Comparison of ENCODE assay signal across 8 mouse cellular contexts in genomic region chr1:72877892-72878291, GRCm38 (mm10). TPM values are rescaled to one million over a fixed set of nuclear protein-coding genes. Genes with fewer than 3 reads are reported as not detected.
DNase-seq lines count a peak whose midpoint lies in the region; ATAC-seq and TF ChIP-seq lines count a peak whose summit lies in the region.

No protein-coding gene starts in this region.

- peak; percentile 53 for DNase-seq in gastrocnemius, postnatal 14 days
- DNase-seq in gastrocnemius, postnatal 10 days, result no peak
- peak; percentile 89 for DNase-seq in brain, adult 2 months (ENCODE audit: low read depth, low spot score)
- DNase-seq in forebrain, embryonic 14.5 days (ENCODE audit: low spot score), result peak; percentile 73
- peak; percentile 84 for DNase-seq in limb, embryonic 14.5 days (ENCODE audit: low spot score)
- DNase-seq in thymus, adult 2 months, result no peak

- ATAC-seq in forebrain, embryonic 14.5 days, result no peak
- ATAC-seq in hindbrain, embryonic 16.5 days, result peak; percentile 66
- no peak for ATAC-seq in limb, embryonic 14.5 days (ENCODE audit: low FRiP score, low read depth)

- 0 out of 2 replicates have a peak, but pooled peaks have one; percentile 12 for TF ChIP-seq CTCF in olfactory bulb, adult 2 months (IDR thresholded peaks at IDR 0.05; ENCODE audit: insufficient read depth, low read depth, low read length)
- TF ChIP-seq CTCF in thymus, adult 2 months (IDR thresholded peaks at IDR 0.05; ENCODE audit: borderline replicate concordance, control insufficient read depth, extremely low read depth, insufficient read depth, low read length, poor library complexity), result no peak

- no peaks in the 10 kb centered on the region for H3K9me3 ChIP-seq in forebrain, embryonic 14.5 days (replicated peaks; ENCODE audit: control insufficient read depth, low read length)
- H3K9me3 ChIP-seq in hindbrain, embryonic 16.5 days (ENCODE audit: control insufficient read depth, low read length), result no peaks in the 10 kb centered on the region
- no peaks in the 10 kb centered on the region for H3K9me3 ChIP-seq in limb, embryonic 14.5 days (ENCODE audit: control insufficient read depth, low read length)

- H3K36me3 ChIP-seq in forebrain, embryonic 14.5 days (ENCODE audit: control insufficient read depth, insufficient read depth, low read length), result no peaks in the 10 kb centered on the region
- no peaks in the 10 kb centered on the region for H3K36me3 ChIP-seq in hindbrain, embryonic 16.5 days (ENCODE audit: control insufficient read depth, insufficient read depth, low read length)
- no peaks in the 10 kb centered on the region for H3K36me3 ChIP-seq in limb, embryonic 14.5 days (ENCODE audit: control insufficient read depth, insufficient read depth, low read length)
- no peaks in the 10 kb centered on the region for H3K36me3 ChIP-seq in thymus, adult 2 months (ENCODE audit: control insufficient read depth, insufficient read depth, low read length)

- 9% methylated on average over 3 of the region's 3 CpGs for WGBS in forebrain, embryonic 14.5 days
- 6% methylated on average over 3 of the region's 3 CpGs for WGBS in hindbrain, embryonic 16.5 days
- 0% methylated on average over 3 of the region's 3 CpGs for WGBS in limb, embryonic 14.5 days
- 0% methylated on average over 3 of the region's 3 CpGs for WGBS in olfactory bulb, adult 2 months
- WGBS in thymus, adult 2 months, result 8% methylated on average over 3 of the region's 3 CpGs

- no peak overlapping the region; the same call in 1 of the 2 replicates for H3K4me2 ChIP-seq in forebrain, embryonic 14.5 days (ENCODE audit: low read length)
- H3K4me2 ChIP-seq in hindbrain, embryonic 16.5 days (ENCODE audit: low read length), result peak overlapping the region; percentile 44
- H3K4me2 ChIP-seq in limb, embryonic 14.5 days (replicated peaks; ENCODE audit: low read depth, low read length, severe bottlenecking), result peak overlapping the region; percentile 36

- H3K27ac ChIP-seq in forebrain, embryonic 14.5 days (ENCODE audit: low read depth, low read length), result no peak overlapping the region
- no peak overlapping the region; the same call in 1 of the 2 replicates for H3K27ac ChIP-seq in hindbrain, embryonic 16.5 days (ENCODE audit: low read depth, low read length)
- no peak overlapping the region for H3K27ac ChIP-seq in limb, embryonic 14.5 days (replicated peaks; ENCODE audit: low read depth, low read length)
- no peak overlapping the region; the same call in 1 of the 2 replicates for H3K27ac ChIP-seq in olfactory bulb, adult 2 months (ENCODE audit: insufficient read depth, low read depth, low read length)
- no peak overlapping the region for H3K27ac ChIP-seq in thymus, adult 2 months (ENCODE audit: control insufficient read depth, insufficient read depth, low read length)

- H3K4me3 ChIP-seq in forebrain, embryonic 14.5 days (ENCODE audit: low read depth, low read length), result no peak overlapping the region
- 0 out of 2 replicates have a peak overlapping the region, but pooled peaks have one; percentile 11 for H3K4me3 ChIP-seq in hindbrain, embryonic 16.5 days (ENCODE audit: low read length)
- H3K4me3 ChIP-seq in limb, embryonic 14.5 days (replicated peaks; ENCODE audit: low read length), result no peak overlapping the region
- H3K4me3 ChIP-seq in olfactory bulb, adult 2 months (ENCODE audit: insufficient read depth, low read depth, low read length), result no peak overlapping the region
- no peak overlapping the region for H3K4me3 ChIP-seq in thymus, adult 2 months (ENCODE audit: control insufficient read depth, insufficient read depth, low read length)

- intact Hi-C loops in gastrocnemius, postnatal 14 days (cut with DNase I; ENCODE audit: low total_unique reads), result loop anchor here (5.0 kb wide), 2 partner anchors 394 to 739 kb away; no protein-coding TSS in a partner anchor

- peaks cover 19% of the 10 kb centered on the region for H3K4me1 ChIP-seq in forebrain, embryonic 14.5 days (ENCODE audit: control insufficient read depth, insufficient read depth, low read length)
- peaks cover 15% of the 10 kb centered on the region for H3K4me1 ChIP-seq in hindbrain, embryonic 16.5 days (ENCODE audit: control insufficient read depth, insufficient read depth, low read depth, low read length)
- H3K4me1 ChIP-seq in limb, embryonic 14.5 days (ENCODE audit: control insufficient read depth, insufficient read depth, low read length), result peaks cover 22% of the 10 kb centered on the region; the same call in 1 of the 2 replicates
- H3K4me1 ChIP-seq in olfactory bulb, adult 2 months (ENCODE audit: control insufficient read depth, insufficient read depth, low read length), result peaks cover 23% of the 10 kb centered on the region
- H3K4me1 ChIP-seq in thymus, adult 2 months (replicated peaks; ENCODE audit: control insufficient read depth, insufficient read depth, low read length), result no peaks in the 10 kb centered on the region

- H3K27me3 ChIP-seq in forebrain, embryonic 14.5 days (replicated peaks; ENCODE audit: control insufficient read depth, insufficient read depth, low read length), result no peaks in the 10 kb centered on the region
- H3K27me3 ChIP-seq in hindbrain, embryonic 16.5 days (replicated peaks; ENCODE audit: control insufficient read depth, insufficient read depth, low read length), result no peaks in the 10 kb centered on the region
- no peaks in the 10 kb centered on the region for H3K27me3 ChIP-seq in limb, embryonic 14.5 days (ENCODE audit: control insufficient read depth, insufficient read depth, low read length)
- H3K27me3 ChIP-seq in thymus, adult 2 months (ENCODE audit: control insufficient read depth, insufficient read depth, low read length), result peaks cover 7% of the 10 kb centered on the region; the same call in 1 of the 2 replicates

- H3K9ac ChIP-seq in forebrain, embryonic 14.5 days (ENCODE audit: low read length), result no peak overlapping the region; the same call in 1 of the 2 replicates
- peak overlapping the region; percentile 24; the same call in 1 of the 2 replicates for H3K9ac ChIP-seq in hindbrain, embryonic 16.5 days (ENCODE audit: low read depth, low read length)
- no peak overlapping the region for H3K9ac ChIP-seq in limb, embryonic 14.5 days (ENCODE audit: low read depth, low read length, severe bottlenecking)

- no peak for TF ChIP-seq POLR2A in limb, embryonic 14.5 days (IDR thresholded peaks at IDR 0.05; ENCODE audit: borderline replicate concordance, extremely low read depth, insufficient read depth, insufficient read length)
- TF ChIP-seq POLR2A in olfactory bulb, adult 2 months (IDR thresholded peaks at IDR 0.05; ENCODE audit: insufficient read depth, low read depth, low read length), result no peak
- no peak for TF ChIP-seq POLR2A in thymus, adult 2 months (IDR thresholded peaks at IDR 0.05; ENCODE audit: control insufficient read depth, extremely low read depth, insufficient read depth, low read length, poor library complexity)

RNA-seq across cellular contexts. Expression of gene Igfbp5, which starts 3.2 kb away (rescaled TPM):
- total RNA-seq in gastrocnemius, postnatal 14 days (2021), result 100 to 1,000 TPM; 254 to 324 TPM
- total RNA-seq in gastrocnemius, postnatal 10 days (2021), result 100 to 1,000 TPM; 306 to 338 TPM
- polyA plus RNA-seq in forebrain, embryonic 14.5 days (2014; fragmentation: Nextera tagmentation; extraction: Ambion mirVana), result 17.9 and 19.7 TPM in 2 replicates
- 51.9 and 65.1 TPM in 2 replicates for polyA plus RNA-seq in hindbrain, embryonic 16.5 days (2015; fragmentation: Nextera tagmentation; extraction: Ambion mirVana)
- polyA plus RNA-seq in limb, embryonic 14.5 days (2012; rRNA removed), result 332 and 333 TPM in 2 replicates
- polyA plus RNA-seq in limb, embryonic 14.5 days (2014; fragmentation: Nextera tagmentation; extraction: Ambion mirVana), result 114 and 118 TPM in 2 replicates
- polyA plus RNA-seq in olfactory bulb, adult 2 months (2012; ENCODE audit: insufficient read depth, insufficient read length, low replicate concordance, missing spikeins), result 101 and 111 TPM in 2 replicates
- polyA plus RNA-seq in thymus, adult 2 months (2012; rRNA removed), result 27.0 and 58.3 TPM in 2 replicates

RNA-seq across cellular contexts. Expression of gene Igfbp2, which starts 53.6 kb away (rescaled TPM):
- total RNA-seq in gastrocnemius, postnatal 14 days (2021), result 1 to 10 TPM; 2.5 to 3.1 TPM
- total RNA-seq in gastrocnemius, postnatal 10 days (2021), result 1 to 10 TPM; 7.0 to 8.3 TPM
- 384 and 410 TPM in 2 replicates for polyA plus RNA-seq in forebrain, embryonic 14.5 days (2014; fragmentation: Nextera tagmentation; extraction: Ambion mirVana)
- polyA plus RNA-seq in hindbrain, embryonic 16.5 days (2015; fragmentation: Nextera tagmentation; extraction: Ambion mirVana), result 465 and 469 TPM in 2 replicates
- polyA plus RNA-seq in limb, embryonic 14.5 days (2012; rRNA removed), result 287 and 384 TPM in 2 replicates
- 343 and 395 TPM in 2 replicates for polyA plus RNA-seq in limb, embryonic 14.5 days (2014; fragmentation: Nextera tagmentation; extraction: Ambion mirVana)
- not detected in 2 replicates for polyA plus RNA-seq in olfactory bulb, adult 2 months (2012; ENCODE audit: insufficient read depth, insufficient read length, low replicate concordance, missing spikeins)
- 13.3 and 16.4 TPM in 2 replicates for polyA plus RNA-seq in thymus, adult 2 months (2012; rRNA removed)

Comparison
In these comparisons a context has a peak if more than half of its experiments do, and no peak if none do; other contexts are left out.
1. DNase-seq: peak in gastrocnemius, postnatal 14 days (single experiment), brain, adult 2 months (single experiment), forebrain, embryonic 14.5 days (single experiment) and limb, embryonic 14.5 days (single experiment); none in gastrocnemius, postnatal 10 days (single experiment) and thymus, adult 2 months (single experiment).
2. RNA of gene Igfbp2, which starts 53.6 kb away (polyA plus RNA-seq): 465 to 469 TPM in hindbrain, embryonic 16.5 days, 384 to 410 TPM in forebrain, embryonic 14.5 days and 287 to 395 TPM in limb, embryonic 14.5 days; 13.3 to 16.4 TPM in thymus, adult 2 months and not detected in olfactory bulb, adult 2 months; every median in the first group is over 10 times any median in the second.